Mouse (Mus musculus): ENCODE measurements at regions not wholly inside any gene's neighbourhood (a gene's known extent, or its start where the extent isn't known, plus 50 kb on each side); places are given as distances from the start of the nearest gene placed in this dataset.
A peak's percentile ranks its signal among the peaks of the same experiment; 100 is the strongest.

GRCm38 (mm10) chr4:150769043-150769442 lies 84.7 kb upstream of the Errfi1 start:
- no peak for DNase-seq (ENCODE audit: low spot score in 2 of 2)

GRCm38 (mm10) chr4:150758467-150759237 lies 95.1 kb upstream of the Errfi1 start:
- DNase-seq (ENCODE audit: low spot score in 2 of 2) = no peak

GRCm38 (mm10) chr4:150757815-150758426 lies 95.8 kb upstream of the Errfi1 start:
- no peak for DNase-seq (ENCODE audit: low spot score in 2 of 2)

GRCm38 (mm10) chr4:150757291-150757741 lies 96.4 kb upstream of the Errfi1 start:
- no peak for DNase-seq (ENCODE audit: low spot score in 2 of 2)

- no peak for DNase-seq (ENCODE audit: low spot score in 2 of 2)
Measured at GRCm38 (mm10) chr4:150755446-150755845, 98.3 kb upstream of the Errfi1 start.

GRCm38 (mm10) chr4:150752151-150752550 lies 100.2 kb upstream of the Slc45a1 start:
- DNase-seq (ENCODE audit: low spot score in 2 of 2) = no peak

- DNase-seq (ENCODE audit: low spot score in 2 of 2) = peak; percentile 46 to 70
Measured at GRCm38 (mm10) chr4:150750445-150751213, 98.7 kb upstream of the Slc45a1 start.

GRCm38 (mm10) chr4:150749066-150749465 lies 97.1 kb upstream of the Slc45a1 start:
- no peak for DNase-seq (ENCODE audit: low spot score in 2 of 2)

GRCm38 (mm10) chr4:150748099-150749000 lies 96.4 kb upstream of the Slc45a1 start:
- no peak for DNase-seq (ENCODE audit: low spot score in 2 of 2)

GRCm38 (mm10) chr4:150746430-150746923 lies 94.5 kb upstream of the Slc45a1 start:
- DNase-seq (ENCODE audit: low spot score in 2 of 2) = no peak

- DNase-seq (ENCODE audit: low spot score in 2 of 2) = peak in 1 of 2 experiments; percentile 25
Measured at GRCm38 (mm10) chr4:150745529-150746429, 93.8 kb upstream of the Slc45a1 start.

GRCm38 (mm10) chr4:150743508-150743907 lies 91.5 kb upstream of the Slc45a1 start:
- DNase-seq (ENCODE audit: low spot score in 2 of 2) = no peak

- no peak for DNase-seq (ENCODE audit: low spot score in 2 of 2)
Measured at GRCm38 (mm10) chr4:150743103-150743502, 91.1 kb upstream of the Slc45a1 start.

- no peak for DNase-seq (ENCODE audit: low spot score in 2 of 2)
Measured at GRCm38 (mm10) chr4:150741810-150742209, 89.8 kb upstream of the Slc45a1 start.

GRCm38 (mm10) chr4:150740167-150740566 lies 88.2 kb upstream of the Slc45a1 start:
- no peak for DNase-seq (ENCODE audit: low spot score in 2 of 2)

- no peak for DNase-seq (ENCODE audit: low spot score in 2 of 2)
Measured at GRCm38 (mm10) chr4:150738736-150739135, 86.8 kb upstream of the Slc45a1 start.

GRCm38 (mm10) chr4:150730061-150730812 lies 78.3 kb upstream of the Slc45a1 start:
- DNase-seq (ENCODE audit: low spot score in 2 of 2) = peak; percentile 50

GRCm38 (mm10) chr4:150726539-150726938 lies 74.6 kb upstream of the Slc45a1 start:
- no peak for DNase-seq (ENCODE audit: low spot score in 2 of 2)

GRCm38 (mm10) chr4:150726136-150726480 lies 74.1 kb upstream of the Slc45a1 start:
- DNase-seq (ENCODE audit: low spot score in 2 of 2) = no peak
